Mouse (Mus musculus) T-helper 2 cell (primary cell): Measurements from ENCODE around the gene Napsa.

Experiments used
- in situ Hi-C: fragments of 300-600 bp; cut with MboI, MseI; formaldehyde crosslinking; loops from one replicate; pipeline ENCODE4 v1.15.1; 2025; ENCODE audit warnings: high pct_unique_total_duplicates

The Napsa gene

GRCm38 (mm10) chr7:44595131-44595561, 23.0 kb downstream of the Napsa start:
- in situ Hi-C loops: no loop called here

- in situ Hi-C loops: no loop called here
Observed at GRCm38 (mm10) chr7:44596051-44596450, 23.9 kb downstream of the Napsa start.

DNA sequence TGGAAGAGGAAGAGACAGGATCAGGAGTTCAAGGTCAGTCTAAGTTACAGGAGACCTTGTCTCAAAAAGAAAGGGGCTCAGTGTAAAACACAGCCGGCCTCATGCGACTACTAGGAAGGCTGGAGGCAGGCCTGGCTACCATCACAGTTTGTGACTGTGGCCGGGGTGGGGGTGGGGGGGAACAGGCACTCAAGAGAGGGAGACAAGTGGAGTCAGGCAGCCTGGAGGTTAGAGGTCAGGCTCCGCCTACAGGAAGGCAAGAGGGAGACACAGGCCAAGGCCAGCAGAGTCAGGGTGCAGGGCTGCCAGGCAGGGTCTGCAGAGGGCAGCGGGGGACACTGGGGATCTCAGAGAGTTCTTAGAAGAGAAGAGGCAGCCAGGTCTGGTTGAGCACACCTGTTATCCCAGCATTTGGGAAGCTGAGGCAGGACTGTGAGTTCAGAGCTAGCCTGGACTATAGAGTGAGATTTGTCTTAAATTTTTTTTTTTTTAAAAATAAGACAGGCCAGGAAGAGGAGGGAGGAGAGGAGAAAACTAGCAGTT, 24.9 kb downstream of the Napsa start:
- in situ Hi-C loops: no loop called here

DNA sequence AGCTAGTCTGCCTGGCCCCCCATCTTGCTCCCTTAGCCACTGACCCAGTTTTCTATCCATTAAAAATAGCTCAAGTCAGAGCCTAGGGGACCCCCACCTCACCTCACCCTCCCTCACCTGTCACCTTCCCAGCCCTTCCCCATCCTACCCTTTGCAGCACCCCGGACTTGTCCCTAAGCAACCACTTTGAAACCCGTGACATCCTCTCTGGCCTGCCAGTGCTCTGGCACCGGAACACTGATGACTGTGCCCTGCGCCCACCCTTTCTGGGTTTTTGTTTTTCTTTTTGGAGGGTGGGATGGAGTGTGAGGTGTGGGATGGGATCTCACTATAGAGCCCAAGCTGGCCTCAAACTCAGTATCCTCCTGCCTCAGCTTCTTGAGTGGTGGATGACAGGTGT, 25.5 kb downstream of the Napsa start:
- in situ Hi-C loops: no loop called here

GRCm38 (mm10) chr7:44598336-44598735, 26.2 kb downstream of the Napsa start:
- in situ Hi-C loops: no loop called here

- in situ Hi-C loops: no loop called here
Observed at GRCm38 (mm10) chr7:44600691-44601262, 28.6 kb downstream of the Napsa start.

GRCm38 (mm10) chr7:44601646-44602045, 29.5 kb downstream of the Napsa start:
- in situ Hi-C loops: no loop called here

- in situ Hi-C loops: no loop called here
Observed at GRCm38 (mm10) chr7:44602443-44602842, 30.3 kb downstream of the Napsa start.

- in situ Hi-C loops: no loop called here
Observed at GRCm38 (mm10) chr7:44603186-44603855, 31.1 kb downstream of the Napsa start.

GRCm38 (mm10) chr7:44604139-44604606, 32.0 kb downstream of the Napsa start:
- in situ Hi-C loops: no loop called here

DNA sequence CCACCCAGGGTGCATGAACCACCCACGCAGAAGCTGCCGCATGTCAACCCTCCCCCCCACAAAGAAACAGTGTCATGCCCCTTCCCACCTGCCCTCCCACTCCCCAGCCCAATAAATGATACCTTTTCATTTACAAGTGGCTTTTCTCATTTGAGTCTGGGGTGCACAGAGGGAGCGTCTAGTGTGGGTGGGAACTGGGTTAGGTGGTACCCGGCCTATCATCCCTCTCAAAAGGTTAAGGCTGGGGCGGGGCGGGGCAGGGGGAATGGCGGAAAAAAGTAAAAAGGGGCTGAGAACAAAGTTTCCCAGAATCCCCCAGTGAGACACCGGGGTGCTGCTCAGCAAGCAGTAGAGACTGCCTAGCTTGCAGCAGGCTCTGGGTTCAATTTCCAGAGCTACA, 32.4 kb downstream of the Napsa start:
- in situ Hi-C loops: no loop called here

GRCm38 (mm10) chr7:44605436-44605835, 33.3 kb downstream of the Napsa start:
- in situ Hi-C loops: no loop called here

DNA sequence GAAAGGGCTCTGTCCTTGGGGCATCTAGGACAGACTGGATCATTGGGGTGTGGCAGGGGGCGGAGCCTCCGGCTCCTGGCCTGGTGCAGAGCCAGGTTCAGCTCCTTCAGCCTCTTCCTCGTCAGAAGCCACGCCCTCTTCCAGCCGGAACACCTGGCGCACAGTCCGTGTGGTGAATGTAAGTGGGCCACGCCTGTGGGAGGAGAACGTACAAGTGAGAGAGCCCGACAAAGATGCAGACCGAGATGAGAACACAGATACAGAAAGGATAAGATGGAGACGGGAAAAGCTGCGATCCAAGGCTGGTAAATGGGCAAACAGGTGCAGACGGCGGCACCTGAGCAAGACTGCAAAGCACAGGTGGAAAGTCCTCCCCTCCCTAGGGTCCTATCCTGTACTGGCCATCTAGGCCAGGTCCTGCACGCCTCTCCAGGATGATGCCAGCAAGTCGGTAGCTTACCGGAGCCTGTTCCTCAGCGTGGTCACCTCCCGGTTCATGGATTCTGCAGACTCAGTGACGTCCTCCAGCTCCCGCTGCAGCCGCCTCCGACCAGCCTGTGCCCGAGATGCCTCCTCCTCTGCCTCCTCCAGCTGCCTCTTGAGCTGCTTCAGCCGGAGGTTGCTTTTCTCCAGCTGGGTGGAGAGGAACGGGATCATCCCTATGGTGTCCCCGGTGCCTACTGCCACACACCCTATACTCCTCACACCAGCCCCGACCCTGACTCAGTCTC, 34.2 kb downstream of the Napsa start:
- in situ Hi-C loops: no loop called here

DNA sequence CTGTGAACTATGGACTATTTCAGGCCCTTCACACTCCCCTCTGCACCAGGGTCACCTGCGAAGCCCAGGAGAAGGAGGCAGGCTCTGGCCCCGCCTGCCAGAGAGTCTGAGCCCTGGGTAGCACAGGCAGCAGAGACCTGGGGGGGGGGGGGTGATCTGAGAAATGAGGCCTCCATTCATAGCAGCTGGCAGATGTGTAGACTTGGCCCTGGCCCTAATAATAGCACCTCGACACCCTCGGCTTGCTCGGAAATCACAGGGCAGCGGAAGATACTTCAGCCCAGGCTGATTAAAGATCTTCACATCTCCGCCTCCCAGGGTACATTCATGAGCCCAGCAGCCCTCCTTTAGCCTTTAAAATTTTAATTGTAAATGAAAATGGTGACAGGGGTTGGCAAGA, 40.0 kb downstream of the Napsa start:
- in situ Hi-C loops: no loop called here

DNA sequence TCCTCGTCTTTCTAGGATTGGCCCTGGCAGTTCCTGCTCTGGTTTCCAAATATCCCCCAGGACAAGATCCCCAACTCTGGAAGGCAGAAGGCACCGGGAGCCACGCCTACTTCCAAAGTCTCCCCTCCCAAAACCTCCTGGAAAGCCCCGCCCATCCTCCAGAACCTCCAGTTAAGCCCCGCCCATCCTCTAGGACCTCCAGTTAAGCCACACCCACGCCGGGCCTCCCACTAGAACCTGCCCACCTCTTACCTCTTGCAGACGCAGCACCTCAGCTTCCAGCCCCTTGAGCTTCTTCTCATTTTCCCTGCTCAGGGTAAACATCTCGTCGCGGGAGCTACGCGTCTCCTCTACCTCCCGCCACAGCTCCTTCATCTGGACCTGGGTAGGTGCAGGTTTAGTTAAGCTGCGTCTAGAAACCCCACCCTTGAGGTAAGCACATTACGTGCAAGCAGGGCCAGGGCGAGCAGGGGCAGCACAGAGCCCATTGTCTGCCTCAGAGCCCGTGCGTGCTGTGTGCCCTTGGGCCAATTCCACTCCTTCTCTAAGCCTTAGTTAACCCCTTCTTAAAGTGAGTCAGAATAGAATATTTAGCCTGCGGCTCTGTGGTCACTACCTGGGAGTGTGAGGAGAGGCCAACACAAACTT, 42.0 kb downstream of the Napsa start:
- in situ Hi-C loops: no loop called here

- in situ Hi-C loops: no loop called here
Observed at GRCm38 (mm10) chr7:44615309-44615708, 43.1 kb downstream of the Napsa start.

GRCm38 (mm10) chr7:44615987-44616386, 43.8 kb downstream of the Napsa start:
- in situ Hi-C loops: no loop called here

- in situ Hi-C loops: no loop called here
Observed at GRCm38 (mm10) chr7:44617059-44617458, 44.9 kb downstream of the Napsa start.

- in situ Hi-C loops: no loop called here
Observed at GRCm38 (mm10) chr7:44623714-44624542, 51.7 kb downstream of the Napsa start.

DNA sequence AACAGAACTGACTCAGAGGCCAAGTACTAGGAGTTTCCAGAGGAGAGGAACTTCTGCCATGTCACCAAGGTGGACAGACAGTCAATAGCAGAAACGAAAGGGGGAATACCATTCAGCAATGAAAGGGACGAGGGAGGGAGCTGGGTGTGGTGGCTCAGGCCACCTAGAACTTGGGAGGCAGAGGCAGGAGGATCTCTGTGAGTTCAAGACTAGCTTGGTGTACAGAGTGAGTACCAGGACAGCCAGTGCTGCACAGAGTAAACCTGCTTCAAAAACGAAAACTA, 52.3 kb downstream of the Napsa start:
- in situ Hi-C loops: no loop called here

DNA sequence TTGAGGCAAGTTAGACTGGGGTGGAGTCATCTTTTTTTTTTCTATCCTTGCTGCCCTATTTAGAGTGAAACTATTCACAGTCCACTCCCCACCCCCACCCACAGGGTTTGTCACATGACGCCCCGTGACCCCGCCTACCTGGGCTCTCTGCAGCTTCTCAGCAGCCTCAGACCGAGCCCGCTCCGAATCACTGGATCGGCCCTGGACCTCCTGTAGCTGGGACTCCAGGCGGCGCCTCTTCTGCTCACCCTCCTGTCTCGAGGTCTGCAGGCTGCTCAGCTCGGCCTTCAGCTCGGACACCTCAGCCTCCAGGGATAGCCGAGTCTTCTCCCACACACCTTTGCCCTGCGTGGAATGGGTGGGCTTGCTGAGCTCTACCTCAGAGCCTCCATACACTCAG, 52.6 kb downstream of the Napsa start:
- in situ Hi-C loops: no loop called here
